Mouse (Mus musculus) olfactory bulb, adult 2 months (tissue): ENCODE results near the gene Nus1. TPM values are rescaled to one million over a fixed set of nuclear protein-coding genes. Genes with fewer than 3 reads are reported as not detected.

Experiments used
- H3K27ac ChIP-seq: fragments of 200-500 bp; 2 replicates; pipeline ENCODE4 v1.5.1; 2012; ENCODE audit warnings: low read depth, low read length; ENCODE audit not compliant: insufficient read depth
- H3K4me1 ChIP-seq: fragments of 200-500 bp; 2 replicates; pipeline ENCODE4 v1.6.1; 2012; ENCODE audit warnings: low read length; ENCODE audit not compliant: control insufficient read depth, insufficient read depth
- H3K4me3 ChIP-seq: fragments of 200-500 bp; 2 replicates; pipeline ENCODE4 v1.5.1; 2012; ENCODE audit warnings: mild to moderate bottlenecking, low read depth, low read length, moderate library complexity; ENCODE audit not compliant: insufficient read depth
- CTCF ChIP-seq: fragments of 200-500 bp; IDR thresholded peaks from 2 replicates; pipeline ENCODE4 v1.5.1; 2012; ENCODE audit warnings: low read depth, mild to moderate bottlenecking, low read length, moderate library complexity; ENCODE audit not compliant: insufficient read depth
- POLR2A ChIP-seq: fragments of 200-500 bp; IDR thresholded peaks from 2 replicates; pipeline ENCODE4 v1.6.1; 2012; ENCODE audit warnings: mild to moderate bottlenecking, low read depth, low read length, moderate library complexity; ENCODE audit not compliant: insufficient read depth
- WGBS: fragments of 180-500 bp; shearing (Covaris S2); methylation state at CpG from one replicate; pipeline ENCODE4 v1.1.7; 2018; 5-methylcytosine and 5-hydroxymethylcytosine counted together
- polyA plus RNA-seq: library from polyadenylated mRNA; stranded (reverse); fragments of >200 nt; gene quantifications from 2 replicates; pipeline ENCODE4 v1.2.4, GENCODE M21; 2012; ENCODE audit warnings: low replicate concordance; ENCODE audit not compliant: missing spikeins, insufficient read depth, insufficient read length

Gene Nus1
- polyA plus RNA-seq, 1 experiment, result not detected

DNA sequence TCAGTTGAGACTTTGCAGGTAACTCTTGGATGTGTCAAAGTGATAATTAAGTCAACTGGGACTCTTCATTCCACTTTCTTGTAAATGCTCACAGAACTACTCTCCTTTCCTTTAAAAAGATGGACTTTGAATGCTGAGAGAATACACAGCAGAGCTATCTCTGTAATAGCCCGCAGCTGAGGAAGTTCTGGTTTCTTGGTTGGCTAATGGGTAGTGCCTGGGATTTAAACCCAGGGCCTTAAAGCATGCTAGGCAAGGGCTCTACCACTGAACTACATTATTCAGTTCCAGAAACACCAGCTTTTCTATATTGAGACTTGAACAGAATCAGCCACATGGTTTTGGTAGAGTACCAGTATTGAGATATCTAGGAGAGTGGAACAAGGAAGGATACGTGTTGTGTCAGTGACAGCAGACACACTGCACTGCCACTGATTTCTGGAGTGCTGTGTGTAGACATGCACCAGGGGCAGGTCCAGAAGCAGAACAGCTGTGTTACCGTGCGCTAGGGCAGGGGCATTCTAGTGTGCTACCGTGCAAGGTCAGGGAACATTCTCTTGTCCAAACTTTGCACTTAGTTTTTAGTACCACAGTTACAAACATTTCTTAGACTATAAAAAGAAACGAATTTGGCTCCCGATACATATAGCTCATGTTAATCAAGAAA is 9.1 kb downstream of the Nus1 start:
- Histone ChIP-seq H3K27ac (no peak overlapping the region), H3K4me1 (peaks cover 7% of the 10 kb centered on the region), H3K4me3 (no peak overlapping the region)
- TF ChIP-seq POLR2A (no peak), CTCF (no peak)
- WGBS, result 68% methylated on average over 7 of the region's 7 CpGs

DNA sequence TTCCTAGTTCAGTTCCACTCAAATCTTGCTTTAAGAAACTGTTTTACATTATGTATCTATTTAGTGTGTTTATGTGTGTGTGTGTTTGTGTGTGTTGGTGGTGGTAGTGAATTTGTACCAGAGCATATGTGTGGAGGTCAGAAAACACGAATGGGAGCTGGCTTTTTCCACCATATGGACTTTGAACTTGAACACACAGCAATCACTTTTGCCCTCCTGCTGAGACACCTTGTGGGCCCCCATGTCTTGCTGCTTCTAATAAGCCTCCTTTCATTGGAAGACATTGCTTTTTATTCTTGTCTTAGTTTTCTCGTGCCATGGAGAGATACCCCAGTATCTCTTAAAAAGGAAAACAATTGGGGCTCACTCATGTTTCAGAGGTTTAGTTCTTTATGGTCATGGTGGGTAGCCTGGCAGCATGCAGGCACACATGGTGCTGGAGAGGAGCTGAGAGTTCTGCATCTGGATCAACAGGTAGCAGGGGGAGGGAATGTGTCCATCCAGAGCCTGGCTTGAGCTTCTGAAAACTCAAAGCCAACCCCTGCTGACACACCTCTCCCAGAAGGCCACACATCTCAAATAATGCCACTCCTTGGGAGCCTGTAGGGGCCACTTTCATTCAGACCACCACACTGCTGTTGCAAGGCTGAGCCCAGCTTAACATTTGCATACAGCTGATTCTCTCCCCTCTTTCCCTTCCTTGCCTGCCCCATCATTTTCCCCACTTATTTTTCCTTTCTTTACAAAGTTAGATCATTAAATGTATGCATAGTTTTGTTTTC is 10.5 kb downstream of the Nus1 start:
- Histone ChIP-seq H3K4me1 (peaks cover 5% of the 10 kb centered on the region), H3K4me3 (no peak overlapping the region), H3K27ac (no peak overlapping the region)
- no peak for TF ChIP-seq CTCF
- no peak for TF ChIP-seq POLR2A
- 40% methylated on average over 2 of the region's 2 CpGs for WGBS

DNA sequence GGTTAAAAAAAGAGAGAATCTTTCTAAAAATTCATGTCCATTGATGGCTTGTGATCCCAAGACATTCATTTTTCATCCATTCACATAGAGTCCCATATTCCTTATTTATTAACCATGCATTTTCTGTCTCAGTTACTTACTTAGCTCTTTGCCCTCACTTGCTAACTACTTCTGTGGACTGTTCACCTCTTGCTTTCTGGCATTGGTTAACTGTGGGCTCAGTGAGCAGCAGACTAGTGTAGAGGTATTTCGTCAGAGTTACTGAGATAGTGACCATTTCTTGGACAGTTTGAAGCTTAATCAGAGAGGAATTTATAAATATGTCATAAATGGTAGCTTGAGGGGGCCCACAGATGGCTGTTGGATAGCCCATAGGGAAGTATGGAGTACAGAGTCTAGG is 13.6 kb downstream of the Nus1 start:
- 88% methylated on average over 1 of the region's 1 CpGs for WGBS
- no peak for TF ChIP-seq CTCF
- no peak for TF ChIP-seq POLR2A
- Histone ChIP-seq H3K27ac (no peak overlapping the region), H3K4me3 (no peak overlapping the region), H3K4me1 (peaks cover 2% of the 10 kb centered on the region)

DNA sequence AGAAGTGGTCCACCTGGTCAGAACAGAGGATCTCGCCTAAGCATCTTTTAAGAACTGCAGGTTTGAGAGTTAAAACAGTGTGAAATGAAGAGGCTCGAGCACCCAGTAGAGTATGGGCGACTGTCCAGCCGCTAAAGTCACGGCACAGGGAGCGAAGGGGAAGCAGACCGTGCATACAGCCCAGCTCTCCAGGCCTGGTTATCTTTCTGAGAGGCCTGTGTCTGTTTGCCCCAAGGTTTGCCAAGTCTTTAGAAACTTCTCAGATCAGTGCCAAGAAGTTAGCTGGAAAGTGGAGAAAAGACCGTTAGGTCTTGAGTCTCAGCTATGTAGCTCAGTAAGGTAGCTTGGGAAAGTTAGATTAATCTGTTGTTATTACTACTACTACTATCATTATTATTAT is 17.5 kb downstream of the Nus1 start:
- no peak overlapping the region for H3K4me3 ChIP-seq
- TF ChIP-seq POLR2A (no peak), CTCF (no peak)

DNA sequence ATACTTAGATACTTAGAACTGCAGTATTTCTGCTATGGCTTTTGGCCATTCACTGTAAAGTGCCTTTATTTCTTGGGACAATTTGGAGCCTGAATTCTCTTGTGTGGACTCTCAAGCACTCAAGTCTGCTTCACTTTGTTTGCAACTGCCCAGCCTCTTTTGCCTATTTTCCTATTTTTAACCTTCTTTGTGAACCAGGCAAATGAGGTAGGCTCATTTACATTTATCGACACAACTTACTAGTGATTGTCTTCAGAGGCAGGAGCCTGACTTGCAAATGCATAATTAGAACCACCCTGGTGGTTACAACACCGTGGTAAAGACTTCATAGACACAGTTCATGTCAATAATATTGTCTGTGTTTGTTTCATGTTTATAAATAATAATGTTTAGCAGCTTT is 43.3 kb downstream of the Nus1 start:
- Histone ChIP-seq H3K4me3 (no peak overlapping the region), H3K27ac (no peak overlapping the region), H3K4me1 (no peaks in the 10 kb centered on the region)
- WGBS, result 27% methylated on average over 2 of the region's 2 CpGs
- TF ChIP-seq CTCF, result no peak
- no peak for TF ChIP-seq POLR2A

More for the DNA sequence above, 17.5 kb downstream of the Nus1 start:
- H3K4me1 ChIP-seq, result no peaks in the 10 kb centered on the region; the same call in 1 of the 2 replicates
- no peak overlapping the region for H3K27ac ChIP-seq
- WGBS, result 54% methylated on average over 8 of the region's 8 CpGs

DNA sequence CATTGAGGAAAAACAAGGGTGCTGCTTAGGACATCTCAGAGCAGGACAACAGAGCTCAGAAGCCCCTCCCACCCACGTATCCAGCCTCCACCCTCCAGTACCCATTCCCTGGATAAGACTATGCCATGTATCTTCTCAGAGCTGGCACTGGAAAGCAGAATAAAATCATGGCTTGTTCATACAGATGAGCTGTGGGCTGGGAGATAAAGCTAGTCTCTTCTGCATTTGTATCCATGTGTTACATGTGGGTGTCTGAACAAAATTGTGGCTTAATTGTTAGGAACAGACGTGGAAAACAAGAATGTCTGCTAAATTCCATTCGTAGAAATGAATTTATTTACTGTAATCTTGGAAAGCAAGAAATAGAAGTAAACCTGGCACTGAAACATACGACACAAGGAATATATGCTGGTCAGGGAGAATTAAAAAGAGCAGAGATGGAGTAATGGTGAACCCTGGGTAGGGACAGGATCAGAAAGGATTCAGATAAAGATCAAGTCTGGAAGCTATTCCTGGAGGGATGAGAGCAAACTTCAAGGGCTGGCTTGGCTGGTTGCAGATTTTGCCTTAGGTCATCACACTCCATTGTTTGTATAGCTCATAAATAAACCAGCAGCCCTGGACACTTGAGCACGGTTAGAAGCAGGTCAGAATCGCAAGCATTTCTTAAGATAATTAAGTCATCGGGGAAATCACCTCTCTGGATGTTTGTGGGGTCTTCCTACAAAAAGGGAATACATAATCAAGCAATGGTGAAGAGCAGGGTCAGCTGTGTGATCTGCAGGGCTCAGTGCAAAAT is 46.8 kb downstream of the Nus1 start:
- 53% methylated on average over 7 of the region's 7 CpGs for WGBS
- Histone ChIP-seq H3K27ac (no peak overlapping the region), H3K4me1 (no peaks in the 10 kb centered on the region), H3K4me3 (no peak overlapping the region)
- no peak for TF ChIP-seq POLR2A
- TF ChIP-seq CTCF, result no peak

DNA sequence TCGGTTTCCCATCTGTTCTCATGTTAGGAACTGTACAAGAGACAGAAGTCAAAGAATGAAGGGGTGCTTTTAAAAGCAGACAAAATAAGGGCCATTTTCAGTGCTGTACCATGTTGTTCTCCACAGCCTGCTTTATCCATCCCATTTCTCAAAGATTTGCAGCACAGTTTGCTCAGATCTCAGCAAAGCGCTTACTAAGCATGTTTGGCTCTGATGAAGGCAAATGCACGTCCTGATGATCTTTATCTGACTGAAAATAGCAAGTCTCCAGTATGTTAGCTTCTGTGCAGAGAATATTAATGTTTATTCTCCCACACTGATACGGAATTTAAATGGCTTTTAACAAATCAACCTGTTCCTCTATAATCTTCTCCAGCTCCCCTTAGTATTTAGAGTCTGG is 54.2 kb downstream of the Nus1 start:
- H3K4me1 ChIP-seq, result no peaks in the 10 kb centered on the region
- no peak overlapping the region for H3K27ac ChIP-seq
- no peak overlapping the region for H3K4me3 ChIP-seq
- TF ChIP-seq POLR2A (no peak), CTCF (no peak)
- 62% methylated on average over 4 of the region's 4 CpGs for WGBS

Other genes with a start within 250 kb of the Nus1 start
- not detected in 2 replicates for gene Ros1, start 222.3 kb upstream of the Nus1 start, polyA plus RNA-seq
- not detected in 2 replicates for gene Dcbld1, start 183.9 kb upstream of the Nus1 start, polyA plus RNA-seq
- gene Gm26741, start 58.8 kb upstream of the Nus1 start, polyA plus RNA-seq, result not detected in 2 replicates
- gene Gopc, start 35.4 kb upstream of the Nus1 start, polyA plus RNA-seq, result not detected in 2 replicates
- not detected in 2 replicates for gene Nepn, start 28.6 kb upstream of the Nus1 start, polyA plus RNA-seq